Mouse (Mus musculus) intestine, embryonic 15.5 days (tissue): ENCODE data around the gene Pde2a. TPM values are rescaled to one million over a fixed set of nuclear protein-coding genes. Genes with fewer than 3 reads are reported as not detected.

Source experiments
- ATAC-seq: fragments of 200-750 bp; cut with Nextera tagmentation; 2 replicates; pipeline ENCODE4 v1.8.0; 2017; ENCODE audit warnings: moderate TSS enrichment, moderate library complexity
- H3K27ac ChIP-seq: fragments of 300-500 bp; sonication (generic); 2 replicates; pipeline ENCODE4 v1.5.1; 2015; ENCODE audit warnings: mild to moderate bottlenecking, inconsistent platforms
- H3K27me3 ChIP-seq: fragments of 300-500 bp; sonication (generic); replicated peaks from 2 replicates; pipeline ENCODE4 v1.6.1; 2015; ENCODE audit warnings: inconsistent platforms
- H3K36me3 ChIP-seq: fragments of 300-500 bp; sonication (generic); 2 replicates; pipeline ENCODE4 v1.6.1; 2015; ENCODE audit warnings: inconsistent platforms
- H3K4me1 ChIP-seq: fragments of 300-500 bp; sonication (generic); replicated peaks from 2 replicates; pipeline ENCODE4 v1.6.1; 2015; ENCODE audit warnings: inconsistent platforms
- H3K4me2 ChIP-seq: fragments of 300-500 bp; sonication (generic); replicated peaks from 2 replicates; pipeline ENCODE4 v1.6.1; 2015; ENCODE audit warnings: mild to moderate bottlenecking, inconsistent platforms
- H3K4me3 ChIP-seq: fragments of 300-500 bp; sonication (generic); replicated peaks from 2 replicates; pipeline ENCODE4 v1.5.1; 2015; ENCODE audit warnings: inconsistent platforms
- H3K9ac ChIP-seq: fragments of 300-500 bp; sonication (generic); 2 replicates; pipeline ENCODE4 v1.6.1; 2015; ENCODE audit warnings: inconsistent platforms
- H3K9me3 ChIP-seq: fragments of 300-500 bp; sonication (generic); 2 replicates; pipeline ENCODE4 v1.6.1; 2016; ENCODE audit warnings: inconsistent platforms
- WGBS: fragments of 180-500 bp; shearing (Covaris S2); methylation state at CpG from one replicate; pipeline ENCODE4 v1.1.7; 2015; 5-methylcytosine and 5-hydroxymethylcytosine counted together
- polyA plus RNA-seq: library from polyadenylated mRNA; unstranded; fragments of >200 nt; fragmentation: Nextera tagmentation; extraction: Ambion mirVana; gene quantifications from 2 replicates; pipeline ENCODE4 v1.2.1, GENCODE M21; 2015

Pde2a gene
- polyA plus RNA-seq, 1 experiment from 2014 or later = 16.6 TPM

GRCm38 (mm10) chr7:101466581-101467081 lies 45.1 kb downstream of the Pde2a start:
- Histone ChIP-seq H3K36me3 (no peaks in the 10 kb centered on the region), H3K27ac (no peak overlapping the region), H3K4me1 (peaks cover 25% of the 10 kb centered on the region), H3K9me3 (no peaks in the 10 kb centered on the region), H3K4me2 (no peak overlapping the region), H3K4me3 (no peak overlapping the region), H3K27me3 (no peaks in the 10 kb centered on the region), H3K9ac (no peak overlapping the region)
- WGBS = 82% methylated on average over 6 of the region's 6 CpGs
- 0 out of 2 replicates have a peak, but pooled peaks have one; percentile 29 for ATAC-seq

GRCm38 (mm10) chr7:101471423-101471822 lies 49.9 kb downstream of the Pde2a start:
- no peaks in the 10 kb centered on the region for H3K9me3 ChIP-seq
- no peak overlapping the region for H3K9ac ChIP-seq
- no peak overlapping the region for H3K4me3 ChIP-seq
- H3K4me1 ChIP-seq = peaks cover 18% of the 10 kb centered on the region
- H3K4me2 ChIP-seq = no peak overlapping the region
- H3K27me3 ChIP-seq = no peaks in the 10 kb centered on the region
- no peak overlapping the region for H3K27ac ChIP-seq
- ATAC-seq = no peak
- 91% methylated on average over 2 of the region's 2 CpGs for WGBS
- no peaks in the 10 kb centered on the region for H3K36me3 ChIP-seq

- Histone ChIP-seq H3K27me3 (no peaks in the 10 kb centered on the region), H3K4me1 (peaks cover 15% of the 10 kb centered on the region), H3K4me2 (no peak overlapping the region), H3K9ac (no peak overlapping the region), H3K4me3 (no peak overlapping the region), H3K9me3 (no peaks in the 10 kb centered on the region), H3K27ac (no peak overlapping the region), H3K36me3 (no peaks in the 10 kb centered on the region)
- 67% methylated on average over 3 of the region's 3 CpGs for WGBS
- no peak for ATAC-seq
Measured at GRCm38 (mm10) chr7:101471968-101472480, 50.5 kb downstream of the Pde2a start.

- Histone ChIP-seq H3K9me3 (no peaks in the 10 kb centered on the region), H3K4me2 (no peak overlapping the region), H3K27me3 (no peaks in the 10 kb centered on the region), H3K4me3 (no peak overlapping the region), H3K9ac (no peak overlapping the region), H3K36me3 (no peaks in the 10 kb centered on the region), H3K27ac (no peak overlapping the region), H3K4me1 (peaks cover 13% of the 10 kb centered on the region)
- ATAC-seq = 0 out of 2 replicates have a peak, but pooled peaks have one; percentile 20
- 39% methylated on average over 10 of the region's 10 CpGs for WGBS
Measured at GRCm38 (mm10) chr7:101472598-101473558, 51.4 kb downstream of the Pde2a start.

DNA sequence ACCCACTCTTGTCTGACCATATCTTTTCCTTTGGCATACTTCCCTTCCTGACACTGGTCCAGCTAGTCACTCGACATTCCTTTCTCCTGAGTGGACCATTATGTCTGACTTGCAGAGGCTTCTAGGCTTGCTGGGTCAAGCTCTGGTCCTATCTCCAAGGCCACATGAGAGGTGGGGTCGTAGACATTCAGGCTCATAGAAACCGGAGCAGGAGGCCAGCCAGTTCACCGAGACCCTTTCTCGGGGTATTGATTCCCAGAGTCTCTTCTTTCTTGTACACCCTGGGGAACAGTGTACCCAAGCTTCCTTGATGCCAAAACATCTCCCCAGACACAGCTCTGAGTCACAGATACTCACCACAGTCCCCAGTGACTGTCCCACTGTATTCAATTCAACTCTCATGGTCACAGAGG lies 52.9 kb downstream of the Pde2a start:
- no peaks in the 10 kb centered on the region for H3K36me3 ChIP-seq
- no peaks in the 10 kb centered on the region for H3K9me3 ChIP-seq
- ATAC-seq = no peak

GRCm38 (mm10) chr7:101476028-101476427 lies 54.5 kb downstream of the Pde2a start:
- WGBS = 71% methylated on average over 3 of the region's 3 CpGs
- Histone ChIP-seq H3K9ac (no peak overlapping the region), H3K36me3 (no peaks in the 10 kb centered on the region), H3K4me3 (no peak overlapping the region), H3K9me3 (no peaks in the 10 kb centered on the region), H3K4me1 (peaks cover 13% of the 10 kb centered on the region), H3K4me2 (no peak overlapping the region), H3K27ac (no peak overlapping the region), H3K27me3 (no peaks in the 10 kb centered on the region)
- no peak for ATAC-seq

More for the DNA sequence above, 52.9 kb downstream of the Pde2a start:
- no peak overlapping the region for H3K9ac ChIP-seq
- H3K27me3 ChIP-seq = no peaks in the 10 kb centered on the region
- H3K27ac ChIP-seq = no peak overlapping the region
- peaks cover 13% of the 10 kb centered on the region for H3K4me1 ChIP-seq
- H3K4me2 ChIP-seq = no peak overlapping the region
- WGBS = 79% methylated on average over 5 of the region's 5 CpGs
- no peak overlapping the region for H3K4me3 ChIP-seq

DNA sequence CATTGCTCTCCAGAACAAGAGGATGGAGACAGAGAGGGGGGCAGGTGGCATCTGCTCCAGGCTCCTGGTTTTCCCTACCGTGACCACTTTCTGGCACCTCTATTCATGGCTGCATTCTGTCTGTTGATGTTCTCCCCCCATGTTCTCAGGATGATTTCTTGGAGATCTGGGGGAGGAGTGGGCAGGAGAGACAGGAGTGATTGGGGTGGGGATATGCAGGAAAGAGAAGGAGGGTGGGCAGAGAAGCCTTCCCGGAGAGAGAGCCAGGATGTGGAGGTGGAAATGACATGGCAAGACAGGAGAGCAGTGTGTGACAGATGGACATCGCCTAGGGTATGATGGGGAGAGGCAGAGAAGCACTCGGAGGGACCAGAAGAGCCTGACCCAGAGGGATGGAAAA lies 55.0 kb downstream of the Pde2a start:
- H3K36me3 ChIP-seq = no peaks in the 10 kb centered on the region
- no peak overlapping the region for H3K4me2 ChIP-seq
- H3K9ac ChIP-seq = no peak overlapping the region
- 73% methylated on average over 4 of the region's 4 CpGs for WGBS
- no peak for ATAC-seq
- H3K27ac ChIP-seq = no peak overlapping the region
- H3K27me3 ChIP-seq = no peaks in the 10 kb centered on the region
- H3K4me3 ChIP-seq = no peak overlapping the region
- peaks cover 13% of the 10 kb centered on the region for H3K4me1 ChIP-seq
- H3K9me3 ChIP-seq = no peaks in the 10 kb centered on the region

GRCm38 (mm10) chr7:101477200-101477599 lies 55.7 kb downstream of the Pde2a start:
- Histone ChIP-seq H3K27ac (no peak overlapping the region), H3K36me3 (no peaks in the 10 kb centered on the region), H3K4me2 (no peak overlapping the region), H3K27me3 (no peaks in the 10 kb centered on the region), H3K4me1 (peaks cover 13% of the 10 kb centered on the region), H3K9ac (no peak overlapping the region), H3K4me3 (no peak overlapping the region), H3K9me3 (no peaks in the 10 kb centered on the region)
- no peak for ATAC-seq
- WGBS = 39% methylated on average over 5 of the region's 5 CpGs

- Histone ChIP-seq H3K27me3 (no peaks in the 10 kb centered on the region), H3K9ac (no peak overlapping the region), H3K4me3 (no peak overlapping the region), H3K4me1 (0 out of 2 replicates have a peak, but pooled peaks cover 4% of the 10 kb centered on the region), H3K36me3 (no peaks in the 10 kb centered on the region), H3K9me3 (no peaks in the 10 kb centered on the region), H3K27ac (no peak overlapping the region), H3K4me2 (no peak overlapping the region)
- WGBS = 71% methylated on average over 5 of the region's 5 CpGs
- no peak for ATAC-seq
Measured at GRCm38 (mm10) chr7:101478099-101478498, 56.6 kb downstream of the Pde2a start.

GRCm38 (mm10) chr7:101479841-101480240 lies 58.4 kb downstream of the Pde2a start:
- Histone ChIP-seq H3K36me3 (no peaks in the 10 kb centered on the region), H3K4me2 (no peak overlapping the region), H3K27me3 (no peaks in the 10 kb centered on the region), H3K9ac (no peak overlapping the region), H3K4me3 (no peak overlapping the region), H3K4me1 (0 out of 2 replicates have a peak, but pooled peaks cover 2% of the 10 kb centered on the region), H3K9me3 (no peaks in the 10 kb centered on the region), H3K27ac (no peak overlapping the region)
- ATAC-seq = no peak
- 55% methylated on average over 4 of the region's 4 CpGs for WGBS

- no peak overlapping the region for H3K9ac ChIP-seq
- H3K27me3 ChIP-seq = no peaks in the 10 kb centered on the region
- no peaks in the 10 kb centered on the region for H3K36me3 ChIP-seq
- H3K27ac ChIP-seq = no peak overlapping the region
- no peaks in the 10 kb centered on the region for H3K9me3 ChIP-seq
- 0 out of 2 replicates have a peak, but pooled peaks cover 2% of the 10 kb centered on the region for H3K4me1 ChIP-seq
- no peak for ATAC-seq
- WGBS = 60% methylated on average over 6 of the region's 6 CpGs
- H3K4me2 ChIP-seq = no peak overlapping the region
- H3K4me3 ChIP-seq = no peak overlapping the region
Measured at GRCm38 (mm10) chr7:101480671-101481070, 59.2 kb downstream of the Pde2a start.

- H3K27me3 ChIP-seq = no peaks in the 10 kb centered on the region
- no peak overlapping the region for H3K4me2 ChIP-seq
- WGBS = 57% methylated on average over 8 of the region's 8 CpGs
- 0 out of 2 replicates have a peak, but pooled peaks cover 2% of the 10 kb centered on the region for H3K4me1 ChIP-seq
- no peak for ATAC-seq
- no peaks in the 10 kb centered on the region for H3K36me3 ChIP-seq
- H3K9me3 ChIP-seq = no peaks in the 10 kb centered on the region
- H3K4me3 ChIP-seq = no peak overlapping the region
- H3K9ac ChIP-seq = no peak overlapping the region
- H3K27ac ChIP-seq = no peak overlapping the region
Measured at GRCm38 (mm10) chr7:101481872-101482498, 60.5 kb downstream of the Pde2a start.
